Mouse (Mus musculus) megakaryocyte, embryonic 14.5 days (primary cell): ENCODE measurements around the gene Fam206a. TPM values are rescaled to one million over a fixed set of nuclear protein-coding genes. Genes with fewer than 3 reads are reported as not detected.

Source experiments
- H3K27me3 ChIP-seq: replicated peaks from 2 replicates; pipeline ENCODE3; 2012; ENCODE audit warnings: inconsistent platforms
- H3K36me3 ChIP-seq: replicated peaks from 2 replicates; pipeline ENCODE3; 2012; ENCODE audit warnings: low read length, inconsistent platforms, mixed read lengths
- H3K4me1 ChIP-seq: 2 replicates; pipeline ENCODE4 v1.6.1; 2012; ENCODE audit warnings: inconsistent platforms
- H3K4me3 ChIP-seq: replicated peaks from 2 replicates; pipeline ENCODE3; 2012; ENCODE audit warnings: moderate library complexity, mild to moderate bottlenecking, inconsistent platforms
- H3K9me3 ChIP-seq: 2 replicates; pipeline ENCODE4 v1.6.1; 2012; ENCODE audit warnings: inconsistent platforms
- FLI1 ChIP-seq: IDR thresholded peaks from 2 replicates; pipeline ENCODE4 v1.6.1; 2012; ENCODE audit warnings: low read length, inconsistent platforms, mixed read lengths
- GATA1 ChIP-seq: IDR thresholded peaks from 3 replicates; pipeline ENCODE4 v1.6.1; 2012; ENCODE audit warnings: mixed read lengths, low read length, inconsistent platforms, borderline replicate concordance
- polyA plus RNA-seq: library from polyadenylated mRNA; stranded (reverse); fragments of >175 nt; gene quantifications from 2 replicates; pipeline ENCODE4 v1.2.3, GENCODE M21; 2012; ENCODE audit warnings: low replicate concordance; ENCODE audit not compliant: insufficient read depth

Gene Fam206a
- polyA plus RNA-seq = 1.9 and 4.8 TPM in 2 replicates

GRCm38 (mm10) chr4:56801907-56802668, at the start of gene Fam206a, which contains the start of gene Elp1:
Gene Fam206a, plus strand, starts transcription at chr4:56802345.
Gene Elp1, minus strand, starts transcription at chr4:56802331.
- TF ChIP-seq GATA1 (no peak), FLI1 (no peak)
- Histone ChIP-seq H3K4me3 (peak within 1 kb of the TSS; percentile 93), H3K27me3 (no peaks in the 10 kb centered on the region), H3K4me1 (peaks cover 32% of the 10 kb centered on the region), H3K9me3 (no peaks in the 10 kb centered on the region), H3K36me3 (peaks cover 61% of the 10 kb centered on the region)

- no peak overlapping the region for H3K4me3 ChIP-seq
- H3K36me3 ChIP-seq = peaks cover 97% of the 10 kb centered on the region
- no peaks in the 10 kb centered on the region for H3K27me3 ChIP-seq
Observed at GRCm38 (mm10) chr4:56756021-56756420, 46.1 kb upstream of the Fam206a start.

GRCm38 (mm10) chr4:56756966-56757600, 45.1 kb upstream of the Fam206a start:
- Histone ChIP-seq H3K9me3 (no peaks in the 10 kb centered on the region), H3K36me3 (peaks cover 97% of the 10 kb centered on the region), H3K4me3 (no peak overlapping the region), H3K27me3 (no peaks in the 10 kb centered on the region), H3K4me1 (no peaks in the 10 kb centered on the region)
- TF ChIP-seq GATA1 (no peak), FLI1 (no peak)

More at GRCm38 (mm10) chr4:56756021-56756420, 46.1 kb upstream of the Fam206a start:
- TF ChIP-seq GATA1 (no peak), FLI1 (no peak)
- Histone ChIP-seq H3K9me3 (no peaks in the 10 kb centered on the region), H3K4me1 (no peaks in the 10 kb centered on the region)

- no peaks in the 10 kb centered on the region for H3K27me3 ChIP-seq
- H3K4me3 ChIP-seq = no peak overlapping the region
- no peaks in the 10 kb centered on the region for H3K9me3 ChIP-seq
- no peak for TF ChIP-seq GATA1
- TF ChIP-seq FLI1 = no peak
- H3K36me3 ChIP-seq = peaks cover 100% of the 10 kb centered on the region
- H3K4me1 ChIP-seq = no peaks in the 10 kb centered on the region
Observed at GRCm38 (mm10) chr4:56757693-56758092, 44.5 kb upstream of the Fam206a start.

- H3K27me3 ChIP-seq = no peaks in the 10 kb centered on the region
- no peaks in the 10 kb centered on the region for H3K9me3 ChIP-seq
- peaks cover 99% of the 10 kb centered on the region for H3K36me3 ChIP-seq
- TF ChIP-seq FLI1 = no peak
- no peak for TF ChIP-seq GATA1
- no peak overlapping the region for H3K4me3 ChIP-seq
- peaks cover 5% of the 10 kb centered on the region; the same call in 1 of the 2 replicates for H3K4me1 ChIP-seq
Observed at GRCm38 (mm10) chr4:56767861-56768284, 34.3 kb upstream of the Fam206a start.

GRCm38 (mm10) chr4:56768913-56769312, 33.2 kb upstream of the Fam206a start:
- peaks cover 5% of the 10 kb centered on the region; the same call in 1 of the 2 replicates for H3K4me1 ChIP-seq
- no peaks in the 10 kb centered on the region for H3K9me3 ChIP-seq
- TF ChIP-seq GATA1 = no peak
- TF ChIP-seq FLI1 = no peak
- peaks cover 100% of the 10 kb centered on the region for H3K36me3 ChIP-seq
- no peaks in the 10 kb centered on the region for H3K27me3 ChIP-seq
- no peak overlapping the region for H3K4me3 ChIP-seq

- peaks cover 97% of the 10 kb centered on the region for H3K36me3 ChIP-seq
- H3K4me1 ChIP-seq = peaks cover 10% of the 10 kb centered on the region
- no peak for TF ChIP-seq GATA1
- TF ChIP-seq FLI1 = no peak
- no peaks in the 10 kb centered on the region for H3K9me3 ChIP-seq
- H3K27me3 ChIP-seq = no peaks in the 10 kb centered on the region
- H3K4me3 ChIP-seq = no peak overlapping the region
Observed at GRCm38 (mm10) chr4:56771065-56771464, 31.1 kb upstream of the Fam206a start.

- TF ChIP-seq FLI1 (no peak), GATA1 (no peak)
- Histone ChIP-seq H3K9me3 (no peaks in the 10 kb centered on the region), H3K27me3 (no peaks in the 10 kb centered on the region), H3K4me3 (no peak overlapping the region), H3K36me3 (peaks cover 93% of the 10 kb centered on the region), H3K4me1 (no peaks in the 10 kb centered on the region)
Observed at GRCm38 (mm10) chr4:56791373-56791772, 10.8 kb upstream of the Fam206a start.

GRCm38 (mm10) chr4:56802669-56803150, 565 bp downstream of the Fam206a start:
- Histone ChIP-seq H3K4me1 (peaks cover 32% of the 10 kb centered on the region), H3K27me3 (no peaks in the 10 kb centered on the region), H3K36me3 (peaks cover 61% of the 10 kb centered on the region), H3K4me3 (peak overlapping the region; percentile 93), H3K9me3 (no peaks in the 10 kb centered on the region)
- TF ChIP-seq GATA1 (no peak), FLI1 (no peak)

GRCm38 (mm10) chr4:56809050-56809449, 6.9 kb downstream of the Fam206a start:
- H3K9me3 ChIP-seq = no peaks in the 10 kb centered on the region
- H3K4me1 ChIP-seq = peaks cover under 1% of the 10 kb centered on the region; the same call in 1 of the 2 replicates
- H3K4me3 ChIP-seq = no peak overlapping the region
- peaks cover 97% of the 10 kb centered on the region for H3K36me3 ChIP-seq
- TF ChIP-seq FLI1 (no peak), GATA1 (no peak)
- H3K27me3 ChIP-seq = no peaks in the 10 kb centered on the region

- H3K36me3 ChIP-seq = peaks cover 97% of the 10 kb centered on the region
Observed at GRCm38 (mm10) chr4:56811642-56812041, 9.5 kb downstream of the Fam206a start.

More at GRCm38 (mm10) chr4:56811642-56812041, 9.5 kb downstream of the Fam206a start:
- TF ChIP-seq GATA1 (no peak), FLI1 (no peak)
- H3K27me3 ChIP-seq = no peaks in the 10 kb centered on the region
- no peaks in the 10 kb centered on the region for H3K4me1 ChIP-seq
- H3K4me3 ChIP-seq = no peak overlapping the region
- H3K9me3 ChIP-seq = no peaks in the 10 kb centered on the region
